Mouse (Mus musculus) c-Kit-positive CD71-positive TER-119-negative erythroid progenitor cells, embryonic 14.5 days (primary cell): ENCODE measurements around the gene Pias3.
A peak's percentile ranks its signal among the peaks of the same experiment; 100 is the strongest.
"Not testable (repeated sequence)": the region's sequence is repeated elsewhere in the genome, so short reads cannot be mapped to it uniquely, and the experiment has no call there.

Experiments used
- DNase-seq: peaks from one replicate; pipeline ENCODE4 v3.0.0-alpha.2; 2013; ENCODE audit warnings: low read depth

Pias3 gene

GRCm38 (mm10) chr3:96684822-96685156 is 11.4 kb upstream of the Pias3 start:
- DNase-seq: no peak

GRCm38 (mm10) chr3:96686057-96686456 is 10.1 kb upstream of the Pias3 start:
- not testable (repeated sequence) for DNase-seq

GRCm38 (mm10) chr3:96688854-96689253 is 7.3 kb upstream of the Pias3 start:
- DNase-seq: no peak

GRCm38 (mm10) chr3:96690298-96690697 is 5.9 kb upstream of the Pias3 start:
- DNase-seq: no peak

- no peak for DNase-seq
Measured at GRCm38 (mm10) chr3:96692506-96692905, 3.7 kb upstream of the Pias3 start.

GRCm38 (mm10) chr3:96693579-96693978 is 2.6 kb upstream of the Pias3 start:
- DNase-seq: no peak

GRCm38 (mm10) chr3:96696766-96697732 is 865 bp downstream of the Pias3 start:
- peak; percentile 68 for DNase-seq

- no peak for DNase-seq
Measured at GRCm38 (mm10) chr3:96698993-96699690, 3.0 kb downstream of the Pias3 start.

- peak; percentile 59 for DNase-seq
Measured at GRCm38 (mm10) chr3:96700376-96700775, 4.2 kb downstream of the Pias3 start.

- DNase-seq: no peak
Measured at GRCm38 (mm10) chr3:96701003-96701402, 4.8 kb downstream of the Pias3 start.

GRCm38 (mm10) chr3:96704778-96705177 is 8.6 kb downstream of the Pias3 start:
- DNase-seq: no peak

- no peak for DNase-seq
Measured at GRCm38 (mm10) chr3:96706217-96706616, 10.0 kb downstream of the Pias3 start.

GRCm38 (mm10) chr3:96706984-96707383 is 10.8 kb downstream of the Pias3 start:
- no peak for DNase-seq

- DNase-seq: peak; percentile 53
Measured at GRCm38 (mm10) chr3:96707903-96708683, 11.9 kb downstream of the Pias3 start, which contains the start of gene Nudt17. TSS of gene Nudt17 (minus strand) at chr3:96708562.

GRCm38 (mm10) chr3:96708684-96709064 is 12.5 kb downstream of the Pias3 start:
- DNase-seq: no peak

GRCm38 (mm10) chr3:96714286-96714685 is 18.1 kb downstream of the Pias3 start:
- DNase-seq: no peak

GRCm38 (mm10) chr3:96715854-96716253 is 19.7 kb downstream of the Pias3 start:
- DNase-seq: no peak

- no peak for DNase-seq
Measured at GRCm38 (mm10) chr3:96719173-96719572, 23.0 kb downstream of the Pias3 start.

GRCm38 (mm10) chr3:96727343-96727827 is 31.2 kb downstream of the Pias3 start, which contains the start of the genes Polr3c and Rnf115:
TSS of gene Polr3c (minus strand) at chr3:96727628.
TSS of gene Rnf115 (plus strand) at chr3:96727664.
- DNase-seq: peak; percentile 86

GRCm38 (mm10) chr3:96727828-96728633 is 31.8 kb downstream of the Pias3 start:
- peak; percentile 39 for DNase-seq
